Mouse (Mus musculus): ENCODE measurements around the gene Zfyve28. TPM values are rescaled to one million over a fixed set of nuclear protein-coding genes. Genes with fewer than 3 reads are reported as not detected.

The Zfyve28 gene
- polyA plus RNA-seq, 1 experiment from 2014 or later: 0.37 TPM

GRCm38 (mm10) chr5:34168950-34169891 is 119.0 kb downstream of the Zfyve28 start, which contains the start of the genes Poln and Haus3:
Gene Poln (minus strand): TSS chr5:34169448.
Gene Haus3 (minus strand): TSS chr5:34169527.
- Histone ChIP-seq H3K9me3 (ENCODE audit: control insufficient read depth, low read length) (no peaks in the 10 kb centered on the region), H3K4me3 (ENCODE audit: low read length) (peak within 1 kb of the TSS; percentile 79), H3K27ac (ENCODE audit: low read depth, low read length) (peak within 1 kb of the TSS; percentile 91), H3K9ac (ENCODE audit: low read depth, low read length) (peak within 1 kb of the TSS; percentile 85), H3K4me2 (replicated peaks; ENCODE audit: low read depth, low read length) (peak within 1 kb of the TSS; percentile 70), H3K36me3 (ENCODE audit: control insufficient read depth, insufficient read depth, low read length) (peaks cover 25% of the 10 kb centered on the region), H3K4me1 (ENCODE audit: control insufficient read depth, insufficient read depth, low read length) (peaks cover 12% of the 10 kb centered on the region), H3K27me3 (ENCODE audit: control insufficient read depth, insufficient read depth, low read length) (no peaks in the 10 kb centered on the region)
- ATAC-seq (ENCODE audit: low FRiP score, low TSS enrichment): peak; percentile 100
- WGBS: under 1% methylated on average over 56 of the region's 57 CpGs

- Histone ChIP-seq H3K9me3 (ENCODE audit: control insufficient read depth, low read length) (no peaks in the 10 kb centered on the region), H3K4me3 (ENCODE audit: low read length) (no peak overlapping the region), H3K27me3 (ENCODE audit: control insufficient read depth, insufficient read depth, low read length) (no peaks in the 10 kb centered on the region), H3K4me2 (replicated peaks; ENCODE audit: low read depth, low read length) (peak overlapping the region; percentile 16; the same call in 1 of the 2 replicates), H3K9ac (ENCODE audit: low read depth, low read length) (no peak overlapping the region), H3K36me3 (ENCODE audit: control insufficient read depth, insufficient read depth, low read length) (peaks cover 17% of the 10 kb centered on the region; the same call in 1 of the 2 replicates), H3K27ac (ENCODE audit: low read depth, low read length) (no peak overlapping the region), H3K4me1 (ENCODE audit: control insufficient read depth, insufficient read depth, low read length) (peaks cover 12% of the 10 kb centered on the region)
- ATAC-seq (ENCODE audit: low FRiP score, low TSS enrichment): no peak
- 85% methylated on average over 4 of the region's 4 CpGs for WGBS
Observed at GRCm38 (mm10) chr5:34167857-34168256, 120.4 kb downstream of the Zfyve28 start.

- WGBS: 87% methylated on average over 4 of the region's 4 CpGs
- Histone ChIP-seq H3K9me3 (ENCODE audit: control insufficient read depth, low read length) (no peaks in the 10 kb centered on the region), H3K27ac (ENCODE audit: low read depth, low read length) (no peak overlapping the region), H3K36me3 (ENCODE audit: control insufficient read depth, insufficient read depth, low read length) (peaks cover 18% of the 10 kb centered on the region; the same call in 1 of the 2 replicates), H3K9ac (ENCODE audit: low read depth, low read length) (no peak overlapping the region), H3K4me1 (ENCODE audit: control insufficient read depth, insufficient read depth, low read length) (peaks cover 12% of the 10 kb centered on the region), H3K27me3 (ENCODE audit: control insufficient read depth, insufficient read depth, low read length) (no peaks in the 10 kb centered on the region), H3K4me3 (ENCODE audit: low read length) (no peak overlapping the region), H3K4me2 (replicated peaks; ENCODE audit: low read depth, low read length) (no peak overlapping the region)
- ATAC-seq (ENCODE audit: low FRiP score, low TSS enrichment): no peak
Observed at GRCm38 (mm10) chr5:34165793-34166192, 122.5 kb downstream of the Zfyve28 start.

GRCm38 (mm10) chr5:34148476-34148875 is 139.8 kb downstream of the Zfyve28 start:
- Histone ChIP-seq H3K4me1 (ENCODE audit: control insufficient read depth, insufficient read depth, low read length) (no peaks in the 10 kb centered on the region), H3K36me3 (ENCODE audit: control insufficient read depth, insufficient read depth, low read length) (peaks cover 5% of the 10 kb centered on the region; the same call in 1 of the 2 replicates), H3K4me3 (ENCODE audit: low read length) (no peak overlapping the region), H3K27ac (ENCODE audit: low read depth, low read length) (no peak overlapping the region), H3K9ac (ENCODE audit: low read depth, low read length) (no peak overlapping the region), H3K4me2 (replicated peaks; ENCODE audit: low read depth, low read length) (no peak overlapping the region), H3K9me3 (ENCODE audit: control insufficient read depth, low read length) (no peaks in the 10 kb centered on the region), H3K27me3 (ENCODE audit: control insufficient read depth, insufficient read depth, low read length) (no peaks in the 10 kb centered on the region)
- no peak for ATAC-seq (ENCODE audit: low FRiP score, low TSS enrichment)

GRCm38 (mm10) chr5:34147554-34147953 is 140.7 kb downstream of the Zfyve28 start:
- ATAC-seq (ENCODE audit: low FRiP score, low TSS enrichment): no peak
- Histone ChIP-seq H3K36me3 (ENCODE audit: control insufficient read depth, insufficient read depth, low read length) (no peaks in the 10 kb centered on the region), H3K4me1 (ENCODE audit: control insufficient read depth, insufficient read depth, low read length) (no peaks in the 10 kb centered on the region), H3K9me3 (ENCODE audit: control insufficient read depth, low read length) (no peaks in the 10 kb centered on the region), H3K27me3 (ENCODE audit: control insufficient read depth, insufficient read depth, low read length) (no peaks in the 10 kb centered on the region), H3K4me2 (replicated peaks; ENCODE audit: low read depth, low read length) (no peak overlapping the region), H3K9ac (ENCODE audit: low read depth, low read length) (no peak overlapping the region), H3K4me3 (ENCODE audit: low read length) (no peak overlapping the region), H3K27ac (ENCODE audit: low read depth, low read length) (no peak overlapping the region)
- 90% methylated on average over 3 of the region's 3 CpGs for WGBS

Other genes starting within 250 kb of the Zfyve28 start
- gene Poln, start 119.0 kb downstream of the Zfyve28 start, polyA plus RNA-seq (2014; fragmentation: Nextera tagmentation; extraction: Ambion mirVana): 0.61 and 1.1 TPM in 2 replicates
- gene Haus3, start 118.9 kb downstream of the Zfyve28 start, polyA plus RNA-seq (2014; fragmentation: Nextera tagmentation; extraction: Ambion mirVana): 45.1 and 46.1 TPM in 2 replicates
- gene Mxd4, start 100.7 kb downstream of the Zfyve28 start, polyA plus RNA-seq (2014; fragmentation: Nextera tagmentation; extraction: Ambion mirVana): 46.1 and 53.0 TPM in 2 replicates
- gene Cfap99, start 151 bp upstream of the Zfyve28 start, polyA plus RNA-seq (2014; fragmentation: Nextera tagmentation; extraction: Ambion mirVana): not detected in 2 replicates
- gene Rnf4, start 47.8 kb upstream of the Zfyve28 start, polyA plus RNA-seq (2014; fragmentation: Nextera tagmentation; extraction: Ambion mirVana): 140 and 213 TPM in 2 replicates
- gene Fam193a, start 81.5 kb upstream of the Zfyve28 start, polyA plus RNA-seq (2014; fragmentation: Nextera tagmentation; extraction: Ambion mirVana): 17.7 and 18.4 TPM in 2 replicates
- gene Tnip2, start 225.5 kb upstream of the Zfyve28 start, polyA plus RNA-seq (2014; fragmentation: Nextera tagmentation; extraction: Ambion mirVana): 10.8 and 16.1 TPM in 2 replicates
- 9.0 and 11.1 TPM in 2 replicates for gene Sh3bp2, start 237.4 kb upstream of the Zfyve28 start, polyA plus RNA-seq (2014; fragmentation: Nextera tagmentation; extraction: Ambion mirVana)